Mouse (Mus musculus) heart, postnatal 25 days (tissue): Measurements from ENCODE around the gene Zbtb7b. TPM values are rescaled to one million over a fixed set of nuclear protein-coding genes. Genes with fewer than 3 reads are reported as not detected.

Experiments used
- DNase-seq: peaks from one replicate; pipeline ENCODE4 v3.0.0; 2022; ENCODE audit warnings: low spot score
- intact Hi-C: fragments of 180-260 bp; cut with DNase I; formaldehyde crosslinking; loops from one replicate; pipeline ENCODE4 v1.15.1; 2025
- total RNA-seq, 2 experiments: library from RNA; stranded (reverse); gene quantifications; 2 replicates each; pipeline ENCODE4 v1.2.3; 2021

Gene Zbtb7b
- total RNA-seq, 2 experiments from 2014 or later: 20.6 to 25.1 TPM

GRCm38 (mm10) chr3:89347916-89348315 is 46.7 kb downstream of the Zbtb7b start:
- peak; percentile 56 for DNase-seq

DNA sequence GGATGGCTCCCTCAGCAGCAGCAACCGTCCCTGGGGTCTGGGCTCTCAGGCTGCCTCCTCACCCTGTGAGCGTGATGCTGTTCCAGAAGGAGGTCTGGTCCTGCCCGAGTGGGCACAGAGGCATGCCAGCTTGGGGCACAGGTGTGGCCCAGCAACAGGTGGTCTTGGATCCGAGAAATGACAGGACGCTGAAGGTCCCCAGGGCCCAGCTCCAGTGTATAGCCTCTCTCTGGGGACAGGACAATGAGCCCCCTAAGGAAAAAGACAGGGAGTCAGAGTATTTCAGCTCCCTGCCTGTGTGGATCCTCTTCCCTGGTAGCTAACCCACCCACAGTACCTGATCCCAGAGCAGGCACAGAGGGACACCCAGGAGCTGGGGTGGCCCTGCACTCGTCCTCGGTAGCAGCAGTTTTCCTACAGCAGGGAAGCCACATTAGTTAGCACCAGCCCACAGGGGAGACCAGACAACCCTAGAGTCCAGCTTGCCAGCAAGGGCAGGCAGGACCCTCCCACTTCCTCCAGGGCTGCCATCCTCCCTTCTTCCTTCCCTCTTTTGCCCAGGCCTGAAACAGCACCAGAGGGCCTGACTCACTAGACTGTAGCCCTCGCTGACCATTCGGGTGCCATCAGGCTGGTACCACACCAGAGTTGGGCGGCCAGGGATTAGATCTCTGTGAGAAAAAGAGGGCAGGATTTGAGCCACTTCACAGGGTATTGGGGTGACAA is 47.6 kb downstream of the Zbtb7b start:
- intact Hi-C loops: loop anchor here (10.0 kb wide), 1 partner anchor 508 kb away; no protein-coding TSS in a partner anchor
- no peak for DNase-seq

More at GRCm38 (mm10) chr3:89347916-89348315, 46.7 kb downstream of the Zbtb7b start:
- intact Hi-C loops: loop anchor here (10.0 kb wide), 1 partner anchor 507 kb away; no protein-coding TSS in a partner anchor

- intact Hi-C loops: loop anchor here (5.0 to 10.0 kb wide), 2 partner anchors 139 to 512 kb away; no protein-coding TSS in a partner anchor
These were observed 51.3 kb downstream of the Zbtb7b start for GRCm38 (mm10) chr3:89343279-89343678.

DNA sequence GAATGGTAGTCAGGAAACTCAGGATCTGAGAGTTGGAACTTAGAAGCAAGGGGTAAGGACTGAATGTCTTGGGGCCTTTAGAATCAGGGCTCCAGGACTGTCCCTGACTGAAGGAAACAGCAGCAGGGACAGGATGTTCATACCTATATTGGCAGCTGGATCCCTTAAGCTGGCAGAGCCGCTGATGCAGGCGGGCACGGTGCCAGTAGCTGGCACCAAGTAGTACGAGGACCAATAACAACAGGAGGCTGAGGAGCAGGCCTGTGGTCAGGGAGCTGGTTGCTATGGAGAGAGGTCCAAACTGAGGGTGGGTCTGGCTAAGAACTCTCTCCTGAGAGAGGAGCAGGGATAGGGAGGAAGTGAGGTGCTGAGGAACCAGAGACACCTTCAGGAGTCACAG is 52.8 kb downstream of the Zbtb7b start:
- intact Hi-C loops: loop anchor here (5.0 to 10.0 kb wide), 2 partner anchors 141 to 513 kb away; no protein-coding TSS in a partner anchor
- no peak for DNase-seq

More at GRCm38 (mm10) chr3:89343279-89343678, 51.3 kb downstream of the Zbtb7b start:
- no peak for DNase-seq

DNA sequence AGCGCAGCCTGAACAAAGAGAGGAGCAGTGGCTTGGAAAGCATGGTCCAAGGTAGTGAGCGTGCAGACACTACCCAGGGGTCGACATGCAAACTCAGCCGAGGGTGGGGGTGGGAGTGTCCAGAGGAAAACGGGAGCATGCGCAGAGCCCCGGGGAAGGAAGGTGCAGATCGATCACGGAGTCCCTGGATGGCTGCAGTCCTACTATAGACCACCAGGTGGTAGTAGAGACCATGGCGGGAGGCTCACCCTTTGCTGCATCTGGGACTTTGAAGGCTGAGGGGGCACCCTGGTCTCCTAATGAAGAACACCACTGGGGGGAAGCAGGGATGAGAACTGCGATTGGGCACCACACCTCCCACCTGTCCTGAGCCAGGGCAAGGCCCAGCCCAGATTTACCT is 54.1 kb downstream of the Zbtb7b start:
- intact Hi-C loops: loop anchor here (1.0 to 10.0 kb wide), 3 partner anchors 14 to 514 kb away; no protein-coding TSS in a partner anchor
- DNase-seq: no peak

DNA sequence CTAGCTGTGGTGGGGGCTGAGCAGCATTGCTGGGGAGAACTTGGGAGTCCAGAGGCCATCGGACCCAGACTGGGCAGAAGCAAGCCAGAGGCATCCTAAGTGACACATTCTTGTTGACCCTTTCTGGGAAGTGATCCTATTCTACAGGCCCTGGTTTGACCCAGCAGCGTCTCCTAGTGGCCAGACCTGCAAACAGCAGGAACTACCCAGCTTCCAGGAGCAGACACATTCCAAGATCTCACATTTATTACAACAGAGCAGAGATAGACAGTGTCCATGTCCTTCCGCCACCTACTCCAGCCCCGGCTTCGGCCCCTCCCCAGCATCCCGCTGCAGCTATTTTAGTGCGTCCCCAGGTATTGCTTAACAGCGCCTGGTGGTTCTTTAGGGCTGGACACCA is 55.2 kb downstream of the Zbtb7b start:
- intact Hi-C loops: loop anchor here (10.0 kb wide), 1 partner anchor 345 kb away; no protein-coding TSS in a partner anchor
- no peak for DNase-seq

- intact Hi-C loops: loop anchor here (10.0 kb wide), 1 partner anchor 347 kb away; no protein-coding TSS in a partner anchor
- no peak for DNase-seq
These were observed 56.6 kb downstream of the Zbtb7b start, which contains the start of gene Efna4 for GRCm38 (mm10) chr3:89337721-89338578. Gene Efna4 (minus strand): TSS chr3:89338028.

DNA sequence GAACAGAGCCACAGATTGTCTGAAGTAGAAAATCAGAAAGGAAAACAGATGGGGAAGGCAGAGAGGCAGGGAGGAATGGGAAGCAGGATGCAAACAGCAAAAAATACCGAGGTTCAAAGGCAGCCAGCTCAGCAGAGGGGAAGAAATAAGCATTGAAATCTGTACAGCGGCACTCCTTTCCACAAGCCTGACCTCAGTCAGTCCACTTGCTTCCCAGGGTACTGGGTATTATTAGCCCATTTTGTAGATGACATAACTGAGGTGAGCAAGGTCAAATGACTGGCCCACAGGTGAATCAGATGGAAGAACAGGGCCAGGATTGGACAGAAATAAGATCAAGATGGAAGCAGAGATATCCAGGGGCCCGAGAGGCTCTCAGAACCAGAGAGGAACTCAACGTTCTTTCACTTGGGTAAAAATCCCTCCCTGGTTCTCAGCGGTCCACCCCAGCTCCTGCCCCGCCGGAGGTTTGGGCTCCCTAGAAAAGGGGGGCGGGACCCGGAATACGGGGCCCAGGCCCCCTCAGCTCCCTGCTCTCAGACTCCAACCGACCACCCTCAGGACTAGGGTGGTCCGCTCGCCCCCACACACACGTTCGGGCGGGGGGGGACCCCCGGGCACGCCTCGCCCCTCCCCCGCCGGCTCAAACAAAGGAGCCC is 57.4 kb downstream of the Zbtb7b start:
- DNase-seq: no peak
- intact Hi-C loops: loop anchor here (10.0 kb wide), 1 partner anchor 348 kb away; no protein-coding TSS in a partner anchor

GRCm38 (mm10) chr3:89336529-89336928 is 58.0 kb downstream of the Zbtb7b start:
- no peak for DNase-seq
- intact Hi-C loops: loop anchor here (10.0 kb wide), 1 partner anchor 348 kb away; no protein-coding TSS in a partner anchor

DNA sequence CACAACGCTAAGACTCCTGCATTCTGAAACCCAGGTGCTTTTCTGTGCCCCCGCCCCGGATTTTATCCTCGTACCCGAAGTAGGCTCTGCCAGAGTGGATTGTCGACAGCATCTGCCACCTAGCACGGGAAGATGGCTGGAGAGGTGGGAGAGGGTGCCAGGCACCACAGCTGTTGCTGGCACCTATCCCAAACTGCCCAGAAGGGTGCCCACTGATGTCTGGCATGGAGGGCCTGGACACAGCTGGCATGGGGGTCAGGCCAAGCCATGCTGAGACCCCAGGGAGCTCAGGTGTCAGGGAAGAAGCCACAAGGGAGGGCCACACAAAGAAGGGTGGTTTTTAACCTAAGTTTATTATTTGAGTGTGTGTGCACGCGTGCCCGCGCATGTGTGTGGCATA is 61.5 kb downstream of the Zbtb7b start:
- DNase-seq: no peak
- intact Hi-C loops: loop anchor here (10.0 kb wide), 1 partner anchor 352 kb away; no protein-coding TSS in a partner anchor

DNA sequence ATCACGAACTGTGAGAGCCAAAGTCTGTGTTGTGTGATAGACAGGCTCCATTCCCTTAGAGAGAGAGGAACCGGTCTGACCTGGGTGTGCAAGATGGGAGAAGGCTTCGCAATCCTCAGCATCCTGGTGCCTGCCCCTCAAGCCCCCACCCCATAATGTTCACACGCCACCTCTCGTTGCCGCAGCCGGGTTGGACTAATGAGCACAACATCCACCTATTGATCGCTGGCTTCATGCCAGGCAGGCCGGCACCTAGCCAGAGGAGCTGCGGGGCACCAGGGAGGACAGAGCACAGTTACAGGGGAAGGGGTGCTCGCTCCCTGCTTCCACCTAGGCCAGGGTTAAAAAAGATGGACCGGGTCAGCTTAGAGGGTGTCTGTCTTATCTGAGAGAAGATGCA is 62.1 kb downstream of the Zbtb7b start:
- no peak for DNase-seq
- intact Hi-C loops: loop anchor here (10.0 kb wide), 1 partner anchor 352 kb away; no protein-coding TSS in a partner anchor

- intact Hi-C loops: loop anchor here (10.0 kb wide), 1 partner anchor 353 kb away; no protein-coding TSS in a partner anchor
- DNase-seq: no peak
These were observed 62.6 kb downstream of the Zbtb7b start for GRCm38 (mm10) chr3:89332013-89332412.

GRCm38 (mm10) chr3:89331561-89331960 is 63.0 kb downstream of the Zbtb7b start:
- intact Hi-C loops: loop anchor here (10.0 kb wide), 1 partner anchor 353 kb away; no protein-coding TSS in a partner anchor
- no peak for DNase-seq

DNA sequence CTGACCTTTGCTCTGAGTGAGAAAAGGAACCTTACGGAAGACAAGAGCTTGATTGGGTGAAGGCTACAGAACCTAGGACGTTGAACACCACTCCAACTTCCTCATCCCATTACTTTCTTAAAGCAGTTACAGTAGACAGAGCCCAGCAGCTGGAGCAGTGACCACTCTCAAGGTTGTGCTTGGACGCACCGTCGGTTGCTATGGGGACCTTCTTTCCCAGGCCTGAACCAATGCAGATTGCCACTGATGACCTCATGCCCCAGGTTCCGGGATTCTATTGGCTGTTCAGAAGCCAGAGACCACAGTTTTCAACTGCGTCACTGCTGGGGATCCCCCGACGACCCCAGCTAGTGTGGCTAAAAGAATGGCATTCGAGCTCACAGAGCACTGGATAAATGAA is 63.6 kb downstream of the Zbtb7b start:
- intact Hi-C loops: loop anchor here (10.0 kb wide), 1 partner anchor 354 kb away; no protein-coding TSS in a partner anchor
- no peak for DNase-seq

DNA sequence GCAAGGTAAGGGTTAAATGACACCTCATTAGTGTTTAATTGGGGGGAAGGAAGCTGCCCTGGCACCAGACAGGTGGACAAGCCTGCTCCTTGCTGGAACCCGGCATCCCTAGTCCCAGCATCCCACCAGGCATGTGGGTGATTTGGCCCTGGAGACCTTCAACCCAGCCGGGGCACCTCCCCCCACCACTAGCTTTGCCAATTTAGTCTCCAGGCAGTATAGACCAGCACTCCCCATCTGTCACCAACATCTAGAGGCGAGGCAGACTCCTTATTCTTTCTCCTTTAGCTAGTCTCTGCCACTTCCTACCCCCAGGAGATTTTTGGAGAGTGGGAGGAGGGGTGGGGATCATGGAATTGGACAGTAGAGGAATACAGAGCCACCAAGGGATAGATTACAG is 64.2 kb downstream of the Zbtb7b start:
- no peak for DNase-seq
- intact Hi-C loops: loop anchor here (10.0 kb wide), 1 partner anchor 354 kb away; no protein-coding TSS in a partner anchor

DNA sequence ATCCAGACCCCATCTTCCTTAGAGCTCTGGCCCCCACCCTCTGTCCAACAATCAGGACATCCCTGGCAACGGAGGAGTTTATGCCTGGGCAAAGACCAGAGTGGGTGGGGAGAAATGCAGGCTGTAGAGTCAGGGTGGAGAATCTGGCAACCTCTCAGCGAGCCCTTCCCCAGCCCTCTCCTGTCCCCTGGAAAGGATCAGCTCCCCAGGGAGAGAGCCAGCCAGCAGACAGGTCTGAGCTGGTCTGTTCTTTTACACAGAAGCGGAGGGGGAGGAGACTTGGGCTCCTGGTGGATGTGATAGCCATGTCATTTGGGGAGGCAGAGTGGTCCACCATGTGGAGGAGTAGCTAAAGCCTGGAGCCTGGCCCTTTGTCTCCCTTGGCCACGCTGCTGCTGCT is 66.0 kb downstream of the Zbtb7b start:
- no peak for DNase-seq
- intact Hi-C loops: no loop called here
